Mouse (Mus musculus) thymus, postnatal 10 days (tissue): ENCODE measurements around the gene Ccdc171.
A peak's percentile ranks its signal among the peaks of the same experiment; 100 is the strongest.

Experiments used
- DNase-seq, 2 experiments: peaks; one replicate each; pipeline ENCODE4 v3.0.0; 2021; ENCODE audit warnings: low spot score in 2 of 2

Ccdc171 gene

GRCm38 (mm10) chr4:83794315-83794922 lies 269.1 kb downstream of the Ccdc171 start:
- DNase-seq, result peak in 1 of 2 experiments; percentile 20

DNA sequence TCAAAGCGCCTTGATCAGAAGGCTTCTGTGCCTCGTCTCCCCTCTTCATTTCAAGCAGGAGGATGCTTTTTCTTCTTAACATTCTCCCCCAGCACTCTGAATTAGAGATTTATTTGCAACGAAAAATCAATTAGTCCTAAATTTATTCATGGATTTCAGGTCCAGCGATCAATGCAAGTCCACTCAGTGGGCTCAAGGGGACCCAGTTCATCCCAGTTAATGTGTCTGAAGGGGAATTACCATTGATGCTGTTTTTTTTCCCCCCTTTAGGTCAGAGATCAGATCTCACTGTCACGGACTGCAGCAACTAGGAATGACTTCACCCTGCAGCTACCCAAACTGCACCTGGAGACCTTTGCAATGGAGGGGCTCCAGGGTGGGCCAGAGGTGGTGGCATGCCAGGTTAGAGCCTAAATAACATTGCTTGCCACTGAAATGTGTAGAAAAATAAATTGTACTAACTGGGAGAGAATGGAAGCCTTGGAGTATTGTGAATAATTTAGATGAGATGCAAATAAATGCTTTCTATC lies 269.6 kb downstream of the Ccdc171 start:
- DNase-seq, result no peak

- no peak for DNase-seq
Observed at GRCm38 (mm10) chr4:83797976-83798375, 272.6 kb downstream of the Ccdc171 start.

- no peak for DNase-seq
Observed at GRCm38 (mm10) chr4:83798674-83799430, 273.5 kb downstream of the Ccdc171 start.

GRCm38 (mm10) chr4:83800402-83800801 lies 275.1 kb downstream of the Ccdc171 start:
- no peak for DNase-seq

- no peak for DNase-seq
Observed at GRCm38 (mm10) chr4:83816925-83817324, 291.6 kb downstream of the Ccdc171 start.

DNA sequence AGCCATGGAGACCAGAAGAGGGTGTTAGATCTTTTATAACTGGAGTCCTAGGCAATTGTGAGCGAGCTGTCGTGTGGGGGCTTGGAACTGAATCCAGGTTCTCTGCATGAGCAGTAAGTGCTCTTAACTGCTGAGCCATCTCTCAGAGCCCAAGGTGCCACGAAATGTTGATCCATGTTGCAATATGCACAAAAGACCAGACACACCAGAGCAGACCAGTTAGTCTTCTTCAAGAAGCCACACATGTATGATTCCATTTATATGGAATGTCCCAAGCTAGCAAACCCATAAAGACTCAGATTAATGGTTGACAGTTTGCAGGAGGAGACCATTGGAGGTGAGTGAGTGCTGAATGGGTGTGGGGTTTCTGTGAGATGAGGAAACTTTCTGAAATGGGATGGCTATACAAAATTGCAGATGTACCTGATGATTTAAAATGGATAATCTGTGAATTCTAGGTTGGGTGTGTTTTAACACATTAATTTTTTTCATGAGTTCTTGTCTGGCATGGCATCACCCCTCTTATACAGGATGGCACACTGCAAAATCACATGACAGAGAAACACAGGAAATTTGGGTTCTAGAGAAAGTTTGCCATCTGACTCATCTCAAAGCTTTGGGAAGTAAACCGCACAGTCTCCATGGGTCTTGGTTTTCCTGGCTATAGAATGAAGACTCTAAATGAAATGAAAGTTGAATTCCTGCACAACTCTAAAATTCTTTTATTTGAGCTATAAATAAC lies 304.5 kb downstream of the Ccdc171 start:
- no peak for DNase-seq

GRCm38 (mm10) chr4:83830891-83831880 lies 305.8 kb downstream of the Ccdc171 start:
- no peak for DNase-seq

DNA sequence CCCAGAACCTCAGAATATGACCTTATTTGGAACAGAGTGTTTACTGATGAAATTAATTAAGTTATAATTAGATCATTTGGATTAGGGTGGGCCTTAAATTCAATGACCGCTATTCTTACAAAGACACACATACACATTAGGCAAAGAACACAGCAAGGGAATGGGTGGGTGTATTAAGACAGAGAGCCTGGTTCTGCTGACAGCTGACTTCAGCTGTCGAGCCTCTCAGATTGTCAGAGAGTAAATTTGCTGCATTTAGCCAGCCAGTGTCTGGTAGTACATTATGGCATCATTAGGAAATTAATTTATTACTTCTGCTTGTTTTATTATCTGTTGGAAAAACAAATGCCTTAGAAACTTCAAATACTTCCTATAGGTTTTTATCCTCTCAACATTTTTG lies 313.7 kb downstream of the Ccdc171 start:
- DNase-seq, result no peak

GRCm38 (mm10) chr4:83846304-83846703 lies 321.0 kb downstream of the Ccdc171 start:
- DNase-seq, result no peak

- no peak for DNase-seq
Observed at GRCm38 (mm10) chr4:83853885-83854284, 328.5 kb downstream of the Ccdc171 start.

DNA sequence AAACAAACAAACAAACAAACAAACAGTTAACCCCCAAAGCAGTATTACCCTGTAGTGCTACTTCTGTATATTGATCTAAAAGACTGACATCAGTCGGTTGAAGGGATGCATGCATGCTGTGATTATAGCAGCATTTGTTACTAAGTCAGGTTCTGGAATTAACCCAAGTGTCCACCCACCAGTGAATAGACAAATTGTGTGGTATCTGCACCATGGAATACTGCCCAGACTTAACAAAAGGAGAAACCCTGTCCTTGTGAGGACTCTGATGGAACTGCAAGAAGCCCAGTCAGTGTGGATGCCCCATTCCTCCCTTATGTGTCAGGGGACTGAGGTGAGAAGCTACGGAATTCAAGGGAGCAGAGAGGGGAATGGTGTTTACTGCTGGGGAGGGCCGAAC lies 336.4 kb downstream of the Ccdc171 start:
- no peak for DNase-seq

GRCm38 (mm10) chr4:83862295-83862694 lies 336.9 kb downstream of the Ccdc171 start:
- DNase-seq, result no peak

GRCm38 (mm10) chr4:83876600-83876999 lies 351.3 kb downstream of the Ccdc171 start:
- no peak for DNase-seq

GRCm38 (mm10) chr4:83878236-83878635 lies 352.9 kb downstream of the Ccdc171 start:
- DNase-seq, result no peak

DNA sequence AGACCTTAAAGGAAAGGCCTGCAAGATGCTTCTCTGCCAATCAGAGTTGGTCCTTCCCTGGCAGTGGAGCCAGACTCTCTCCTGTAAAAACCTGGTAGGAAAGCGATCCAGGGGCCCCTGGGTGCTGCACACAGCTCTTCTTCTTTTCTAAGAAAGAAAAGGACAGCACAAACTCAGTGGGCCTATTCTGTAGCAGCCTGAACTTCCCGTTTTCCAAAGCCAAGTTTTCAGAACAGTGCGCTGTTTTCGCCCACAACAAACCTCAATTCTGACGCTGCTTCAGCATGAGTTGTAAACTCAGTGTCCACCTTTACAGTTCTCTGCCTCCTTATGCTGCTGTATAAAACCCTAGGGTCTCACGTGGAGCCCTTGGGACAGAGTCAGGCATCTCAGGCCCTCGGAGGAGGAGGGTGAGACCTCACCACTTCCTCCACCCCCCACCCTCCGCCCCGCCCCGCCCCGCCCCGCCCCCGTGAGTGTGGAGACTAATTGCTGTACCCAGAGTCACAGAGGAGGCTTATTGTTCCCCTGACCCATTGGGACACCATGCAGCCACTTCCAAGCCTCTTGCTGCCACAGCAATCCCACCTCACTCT lies 363.2 kb downstream of the Ccdc171 start:
- no peak for DNase-seq

DNA sequence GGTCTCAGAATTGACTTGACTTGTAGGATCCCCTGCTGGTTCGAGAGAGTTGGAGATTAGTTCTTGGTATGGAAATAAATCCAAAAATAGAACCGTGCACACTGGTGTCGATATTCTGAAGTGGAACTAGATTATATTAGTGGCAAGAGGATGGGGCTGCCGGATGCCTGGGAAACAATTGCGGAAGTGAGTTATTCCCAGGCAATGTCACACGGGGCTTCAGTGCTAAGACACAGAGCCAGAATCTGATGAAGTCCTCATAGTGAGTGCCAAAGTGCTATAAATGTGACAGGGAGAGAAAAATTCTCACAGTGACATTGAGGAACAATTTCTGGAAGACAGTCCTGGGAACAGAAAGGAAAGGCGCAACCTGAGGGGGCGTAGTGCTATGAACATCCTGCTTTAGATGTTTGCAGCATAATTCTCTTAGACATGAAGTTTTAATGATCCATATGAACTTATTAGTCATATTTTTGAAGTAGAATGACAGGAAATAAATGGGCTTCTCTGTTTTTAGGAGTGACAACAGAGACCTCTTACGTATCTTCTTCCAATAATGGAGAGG lies 376.8 kb downstream of the Ccdc171 start:
- DNase-seq, result no peak
